Mouse (Mus musculus): Measurements from ENCODE around the gene Crispld2. TPM values are rescaled to one million over a fixed set of nuclear protein-coding genes. Genes with fewer than 3 reads are reported as not detected.

Gene Crispld2
- polyA plus RNA-seq, 1 experiment from 2014 or later = 4.9 TPM

DNA sequence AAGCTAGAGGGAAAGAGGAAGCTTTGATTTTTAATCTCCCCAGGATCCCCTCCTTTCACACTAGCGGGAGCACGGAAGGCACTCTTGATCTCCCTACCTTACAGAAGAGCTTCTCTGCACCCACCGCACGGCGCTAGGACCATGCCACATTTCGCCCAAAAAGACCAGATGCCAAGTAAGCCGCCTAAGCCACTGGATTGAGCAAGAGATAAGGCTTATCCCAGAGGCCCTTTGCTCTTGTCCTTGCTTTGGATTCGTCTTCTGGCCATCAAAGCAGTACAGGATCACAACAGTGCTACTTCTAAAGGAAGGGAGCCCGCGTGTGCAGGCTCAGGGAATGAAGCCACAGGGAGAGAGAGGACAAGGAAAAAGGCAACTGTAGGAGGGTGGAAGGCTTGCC, 102.6 kb downstream of the Crispld2 start:
- peaks cover under 1% of the 10 kb centered on the region; the same call in 1 of the 2 replicates for H3K4me1 ChIP-seq (ENCODE audit: control insufficient read depth, insufficient read depth, low read length)
- no peak overlapping the region for H3K9ac ChIP-seq (ENCODE audit: low read depth, low read length)
- H3K27ac ChIP-seq (ENCODE audit: low read depth, low read length) = no peak overlapping the region
- H3K36me3 ChIP-seq (ENCODE audit: control insufficient read depth, insufficient read depth, low read length) = peaks cover 31% of the 10 kb centered on the region
- no peaks in the 10 kb centered on the region for H3K9me3 ChIP-seq (ENCODE audit: control insufficient read depth, low read length)
- ATAC-seq (ENCODE audit: low FRiP score, low TSS enrichment) = no peak
- WGBS = 90% methylated on average over 10 of the region's 10 CpGs
- H3K4me3 ChIP-seq (ENCODE audit: low read length) = no peak overlapping the region
- no peak overlapping the region for H3K4me2 ChIP-seq (replicated peaks; ENCODE audit: low read depth, low read length)
- no peaks in the 10 kb centered on the region for H3K27me3 ChIP-seq (ENCODE audit: control insufficient read depth, insufficient read depth, low read length)

DNA sequence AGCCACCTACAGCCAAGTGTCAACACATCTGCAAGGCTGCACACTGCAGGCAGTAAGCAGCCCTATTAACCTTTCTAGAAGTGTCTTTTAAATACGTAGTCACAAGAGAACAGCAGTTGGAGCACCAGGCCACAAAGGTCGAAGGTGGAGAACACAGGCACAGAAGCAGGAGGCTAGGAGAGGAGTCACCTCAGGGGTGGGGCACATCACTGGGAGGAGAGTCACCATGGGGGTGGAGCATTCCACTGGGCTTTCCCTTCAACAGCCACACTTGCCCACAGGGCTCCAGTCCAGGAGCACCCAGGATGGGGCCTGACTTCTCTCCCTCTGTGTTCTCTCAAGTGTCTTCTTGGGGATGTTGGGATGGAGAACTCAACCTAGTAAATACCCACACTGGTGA, 104.2 kb downstream of the Crispld2 start:
- H3K4me1 ChIP-seq (ENCODE audit: control insufficient read depth, insufficient read depth, low read length) = peaks cover 8% of the 10 kb centered on the region
- no peak for ATAC-seq (ENCODE audit: low FRiP score, low TSS enrichment)
- no peaks in the 10 kb centered on the region for H3K27me3 ChIP-seq (ENCODE audit: control insufficient read depth, insufficient read depth, low read length)
- H3K27ac ChIP-seq (ENCODE audit: low read depth, low read length) = no peak overlapping the region
- 70% methylated on average over 2 of the region's 2 CpGs for WGBS
- H3K4me2 ChIP-seq (replicated peaks; ENCODE audit: low read depth, low read length) = no peak overlapping the region
- H3K9me3 ChIP-seq (ENCODE audit: control insufficient read depth, low read length) = no peaks in the 10 kb centered on the region
- no peak overlapping the region for H3K4me3 ChIP-seq (ENCODE audit: low read length)
- peaks cover 16% of the 10 kb centered on the region for H3K36me3 ChIP-seq (ENCODE audit: control insufficient read depth, insufficient read depth, low read length)
- no peak overlapping the region for H3K9ac ChIP-seq (ENCODE audit: low read depth, low read length)

DNA sequence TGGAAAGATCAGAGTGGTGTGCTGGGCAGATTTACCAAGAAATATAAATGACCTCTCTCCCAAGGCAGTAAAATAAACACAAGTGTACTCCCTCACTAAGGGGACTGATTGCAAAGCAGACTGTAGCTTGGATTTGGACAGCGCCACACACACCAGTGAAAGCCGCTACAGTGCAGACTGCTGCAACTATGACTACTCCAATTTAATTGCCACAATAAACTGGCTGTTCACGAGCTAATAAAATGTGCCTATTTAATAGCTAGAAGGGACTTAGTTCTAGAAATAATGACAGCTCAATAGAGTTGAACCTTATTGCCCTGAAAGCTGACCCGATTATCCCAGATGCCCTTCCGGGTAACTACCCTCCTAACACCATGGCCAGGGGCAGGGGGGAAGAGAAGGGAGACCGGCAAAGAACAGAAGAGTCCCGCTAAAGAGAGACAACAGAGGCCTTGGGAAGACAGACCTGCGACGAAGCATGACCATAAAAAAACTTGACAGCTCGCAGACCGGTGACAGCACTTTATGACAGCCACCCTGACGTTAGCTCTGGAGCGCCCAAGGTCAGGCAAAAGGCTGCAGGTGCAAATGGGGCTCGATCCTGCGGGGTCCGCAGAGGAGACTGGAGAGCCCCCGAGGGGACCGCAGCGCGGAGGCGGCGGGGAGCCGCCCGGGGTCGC, 108.3 kb downstream of the Crispld2 start:
- Histone ChIP-seq H3K4me2 (replicated peaks; ENCODE audit: low read depth, low read length) (peak overlapping the region; percentile 97), H3K27me3 (ENCODE audit: control insufficient read depth, insufficient read depth, low read length) (no peaks in the 10 kb centered on the region), H3K9me3 (ENCODE audit: control insufficient read depth, low read length) (no peaks in the 10 kb centered on the region), H3K4me3 (ENCODE audit: low read length) (peak overlapping the region; percentile 89), H3K36me3 (ENCODE audit: control insufficient read depth, insufficient read depth, low read length) (no peaks in the 10 kb centered on the region), H3K27ac (ENCODE audit: low read depth, low read length) (no peak overlapping the region), H3K9ac (ENCODE audit: low read depth, low read length) (peak overlapping the region; percentile 88), H3K4me1 (ENCODE audit: control insufficient read depth, insufficient read depth, low read length) (peaks cover 21% of the 10 kb centered on the region)
- ATAC-seq (ENCODE audit: low FRiP score, low TSS enrichment) = 0 out of 2 replicates have a peak, but pooled peaks have one; percentile 4
- WGBS = 2% methylated on average over 25 of the region's 25 CpGs

GRCm38 (mm10) chr8:120101068-120101972, 109.1 kb downstream of the Crispld2 start, which contains the start of gene Zdhhc7:
TSS of gene Zdhhc7 (minus strand) at chr8:120101482.
- Histone ChIP-seq H3K4me3 (ENCODE audit: low read length) (peak within 1 kb of the TSS; percentile 89), H3K9me3 (ENCODE audit: control insufficient read depth, low read length) (no peaks in the 10 kb centered on the region), H3K4me1 (ENCODE audit: control insufficient read depth, insufficient read depth, low read length) (peaks cover 21% of the 10 kb centered on the region), H3K36me3 (ENCODE audit: control insufficient read depth, insufficient read depth, low read length) (no peaks in the 10 kb centered on the region), H3K4me2 (replicated peaks; ENCODE audit: low read depth, low read length) (peak within 1 kb of the TSS; percentile 97), H3K27ac (ENCODE audit: low read depth, low read length) (peak within 1 kb of the TSS; percentile 73), H3K9ac (ENCODE audit: low read depth, low read length) (peak within 1 kb of the TSS; percentile 88), H3K27me3 (ENCODE audit: control insufficient read depth, insufficient read depth, low read length) (no peaks in the 10 kb centered on the region)
- WGBS = under 1% methylated on average over 87 of the region's 88 CpGs
- peak; percentile 65; the same call in 1 of the 2 replicates for ATAC-seq (ENCODE audit: low FRiP score, low TSS enrichment)

Other genes with a start within 250 kb of the Crispld2 start
- gene Tldc1, start 214.0 kb upstream of the Crispld2 start, polyA plus RNA-seq (2014; fragmentation: Nextera tagmentation; extraction: Ambion mirVana) = 6.4 and 13.0 TPM in 2 replicates
- 239 and 329 TPM in 2 replicates for gene Cotl1, start 151.9 kb upstream of the Crispld2 start, polyA plus RNA-seq (2014; fragmentation: Nextera tagmentation; extraction: Ambion mirVana)
- 13.3 and 13.8 TPM in 2 replicates for gene Klhl36, start 130.2 kb upstream of the Crispld2 start, polyA plus RNA-seq (2014; fragmentation: Nextera tagmentation; extraction: Ambion mirVana)
- gene Usp10, start 82.1 kb upstream of the Crispld2 start, polyA plus RNA-seq (2014; fragmentation: Nextera tagmentation; extraction: Ambion mirVana) = 91.9 and 156 TPM in 2 replicates
- gene Gm20388, start 81.6 kb upstream of the Crispld2 start, polyA plus RNA-seq (2014; fragmentation: Nextera tagmentation; extraction: Ambion mirVana) = 5.7 TPM in 1 of 2 replicates, not detected in the other
- gene Zdhhc7, start 109.0 kb downstream of the Crispld2 start, polyA plus RNA-seq (2014; fragmentation: Nextera tagmentation; extraction: Ambion mirVana) = 20.4 and 31.0 TPM in 2 replicates
- 2.4 and 3.9 TPM in 2 replicates for gene 6430548M08Rik, start 121.7 kb downstream of the Crispld2 start, polyA plus RNA-seq (2014; fragmentation: Nextera tagmentation; extraction: Ambion mirVana)
- gene Fam92b, start 185.0 kb downstream of the Crispld2 start, polyA plus RNA-seq (2014; fragmentation: Nextera tagmentation; extraction: Ambion mirVana) = 0.24 TPM in 1 of 2 replicates, not detected in the other
- gene Gse1, start 236.0 kb downstream of the Crispld2 start, polyA plus RNA-seq (2014; fragmentation: Nextera tagmentation; extraction: Ambion mirVana) = 11.3 and 12.1 TPM in 2 replicates